Mouse (Mus musculus) ES-Bruce4 (cell line): ENCODE measurements around the gene Gm10837.

ENCODE experiments used
- CTCF ChIP-seq: IDR thresholded peaks from one replicate; pipeline ENCODE4 v1.8.1; 2011; ENCODE audit warnings: low read depth, low read length
- POLR2A ChIP-seq: IDR thresholded peaks from one replicate; pipeline ENCODE4 v1.8.1; 2011; ENCODE audit warnings: low read length; ENCODE audit not compliant: insufficient read depth

DNA sequence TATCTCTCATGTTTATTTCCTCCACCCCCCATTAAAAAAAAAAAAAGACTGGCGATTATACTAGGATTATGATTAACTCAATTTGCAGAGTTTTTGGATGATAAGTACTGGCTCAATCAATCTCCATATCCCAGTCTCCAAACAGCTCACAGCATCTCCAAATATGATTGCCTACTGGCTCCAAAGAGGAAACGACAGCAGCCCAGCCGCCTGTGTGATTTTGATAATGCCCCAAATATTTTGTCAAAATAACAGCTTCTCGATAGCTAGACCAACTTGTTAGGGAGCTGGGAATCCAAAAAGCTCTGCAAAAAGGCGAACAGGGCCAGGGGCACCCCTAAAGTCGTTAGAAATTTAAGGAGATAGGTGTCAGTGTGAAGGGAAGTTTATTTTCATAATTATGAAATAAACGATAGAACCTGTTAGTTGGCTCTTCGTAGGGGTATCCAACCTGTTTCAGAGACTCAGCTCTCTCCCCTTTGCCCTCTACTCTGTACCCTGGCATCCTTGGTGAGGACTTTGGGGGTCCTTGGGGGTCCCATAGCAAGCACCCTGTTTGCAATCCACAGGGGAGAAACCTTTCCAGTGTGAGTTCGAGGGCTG, 12.3 kb upstream of the Gm10837 start:
- TF ChIP-seq CTCF (no peak), POLR2A (no peak)
